Mouse (Mus musculus): ENCODE measurements at regions not wholly inside any gene's neighbourhood (a gene's known extent, or its start where the extent isn't known, plus 50 kb on each side); places are given as distances from the start of the nearest gene placed in this dataset.

DNA sequence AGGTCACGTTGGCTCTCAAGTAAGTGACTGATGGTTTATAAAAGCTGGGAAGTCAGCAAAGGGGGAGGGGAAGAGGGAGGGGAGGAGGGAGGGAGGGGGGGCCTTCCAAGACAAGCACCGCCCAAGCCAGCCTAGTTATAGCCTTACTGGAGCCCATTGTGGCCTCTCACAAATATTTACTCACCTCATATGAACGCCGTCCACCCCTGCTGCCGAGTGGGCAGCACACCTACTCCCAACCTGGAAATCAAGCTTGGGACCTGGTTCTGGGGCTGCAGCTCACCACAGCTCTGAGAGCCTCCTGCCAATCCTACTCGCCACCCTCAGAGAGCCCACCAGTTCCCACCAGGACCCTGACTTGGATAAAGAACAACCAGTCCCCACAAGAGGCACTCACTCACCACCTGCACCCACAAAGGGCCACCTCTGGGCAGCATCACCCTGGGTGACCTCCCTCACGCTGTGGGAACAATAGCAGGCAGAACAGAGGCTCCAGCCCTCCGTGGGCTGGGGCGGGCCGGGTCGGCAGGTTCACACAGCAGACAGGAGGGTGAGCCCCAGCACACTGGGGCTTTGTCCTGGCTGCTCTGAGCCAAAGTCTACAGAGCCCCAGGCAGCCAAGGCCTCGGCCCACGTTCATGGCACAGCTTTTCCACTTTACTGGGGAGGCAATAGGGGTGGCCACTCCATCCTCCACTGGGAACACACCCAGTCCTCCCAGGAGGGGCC is 171.8 kb downstream of the Bcl11b start:
- in situ Hi-C loops (cut with MboI, MseI) = no loop called here

DNA sequence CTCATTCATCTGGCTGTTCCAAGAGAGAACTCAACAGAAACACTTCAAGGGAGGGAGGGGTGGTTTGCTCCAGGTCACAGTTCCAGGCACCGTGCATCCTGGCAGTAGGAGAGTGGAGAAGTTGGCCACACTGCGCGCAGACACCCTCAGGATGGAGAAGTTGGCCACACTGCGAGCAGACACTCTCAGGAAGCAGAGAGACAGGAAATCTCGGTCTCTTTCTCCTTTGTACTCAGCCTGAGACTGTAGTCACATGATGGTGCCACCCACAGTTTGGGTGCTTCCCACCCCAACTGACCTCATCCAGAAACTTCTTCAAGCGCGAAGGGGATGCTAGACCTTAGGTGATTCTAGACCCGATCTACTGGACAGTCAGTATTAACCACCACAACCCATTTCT is 170.4 kb downstream of the Bcl11b start:
- in situ Hi-C loops (cut with MboI, MseI) = no loop called here

DNA sequence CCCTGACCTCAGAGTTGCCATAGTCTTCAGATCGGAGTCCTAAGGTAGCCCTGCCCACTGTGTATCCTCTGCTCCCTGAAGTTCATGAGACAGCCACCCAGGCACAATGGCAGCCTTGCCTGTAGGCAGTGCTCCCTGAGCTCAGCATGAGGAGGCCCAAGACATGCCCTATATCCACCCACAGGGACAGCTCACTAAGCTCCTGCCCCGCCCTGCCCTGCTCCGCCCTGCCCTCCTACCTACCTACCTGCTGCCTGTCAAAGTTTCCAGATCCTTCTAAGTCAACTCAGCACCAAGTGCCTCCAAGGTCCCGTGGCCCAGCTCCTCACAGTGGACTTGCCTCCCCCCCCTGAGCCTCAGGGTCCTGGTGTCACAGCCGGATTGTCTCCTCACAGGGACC is 168.9 kb downstream of the Bcl11b start:
- in situ Hi-C loops (cut with MboI, MseI) = no loop called here

DNA sequence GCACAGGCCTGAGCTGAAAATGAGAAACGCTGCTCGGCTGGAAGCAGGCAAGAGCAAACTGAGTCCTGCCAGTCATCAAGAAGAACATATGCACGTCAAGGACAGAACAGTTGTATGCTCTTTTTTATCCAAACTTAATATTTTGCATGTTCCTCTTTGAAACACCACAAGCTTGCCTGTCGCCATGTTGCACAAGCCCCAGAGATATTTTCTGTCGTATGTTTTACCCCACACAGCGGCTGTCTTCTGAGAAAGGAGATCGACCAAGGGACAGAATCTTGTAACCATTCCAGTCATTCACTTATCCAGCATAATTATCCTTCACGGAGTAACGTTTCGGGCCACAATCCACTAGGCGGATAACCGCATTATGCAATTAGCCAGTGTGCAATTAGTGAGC is 165.7 kb downstream of the Bcl11b start:
- in situ Hi-C loops (cut with MboI, MseI) = no loop called here

DNA sequence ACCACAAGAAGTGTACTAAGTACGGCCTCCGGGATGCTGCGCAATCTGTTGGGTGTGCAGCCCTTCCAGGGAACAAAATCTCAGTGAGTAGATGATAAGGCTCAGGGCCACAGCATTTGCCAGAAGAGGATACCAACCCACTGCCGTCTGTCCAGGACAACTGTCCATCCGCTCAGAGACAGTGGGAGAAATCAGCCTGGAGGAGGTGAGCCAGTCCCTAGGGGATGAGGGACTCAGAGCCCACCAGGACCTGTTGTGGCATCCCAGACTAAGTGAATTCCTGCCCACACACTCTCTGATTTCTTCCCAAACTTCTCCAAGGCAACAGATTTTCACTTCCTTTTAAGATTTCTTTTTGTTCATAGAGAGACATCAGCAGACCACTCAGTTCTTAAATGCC is 158.8 kb downstream of the Bcl11b start:
- in situ Hi-C loops (cut with MboI, MseI) = no loop called here

DNA sequence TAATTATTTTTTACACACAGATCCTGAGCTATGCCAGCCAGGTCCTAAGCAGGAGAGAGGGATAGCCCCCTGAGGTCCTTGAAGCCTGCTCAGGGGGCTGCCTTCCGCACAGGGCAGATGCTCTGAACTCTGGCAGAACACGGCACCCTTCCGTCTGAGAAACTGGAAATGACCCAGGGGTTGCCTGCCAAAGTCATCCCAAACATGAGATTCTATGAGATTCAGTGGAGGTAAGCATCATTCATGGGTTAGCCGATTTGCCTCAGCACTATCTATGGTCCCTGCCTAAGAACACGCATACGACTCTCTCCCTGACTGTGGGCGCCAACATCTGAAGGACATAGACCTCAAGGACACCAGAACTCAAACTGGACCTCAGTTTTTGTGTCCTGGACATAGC is 152.8 kb downstream of the Bcl11b start:
- in situ Hi-C loops (cut with MboI, MseI) = no loop called here

DNA sequence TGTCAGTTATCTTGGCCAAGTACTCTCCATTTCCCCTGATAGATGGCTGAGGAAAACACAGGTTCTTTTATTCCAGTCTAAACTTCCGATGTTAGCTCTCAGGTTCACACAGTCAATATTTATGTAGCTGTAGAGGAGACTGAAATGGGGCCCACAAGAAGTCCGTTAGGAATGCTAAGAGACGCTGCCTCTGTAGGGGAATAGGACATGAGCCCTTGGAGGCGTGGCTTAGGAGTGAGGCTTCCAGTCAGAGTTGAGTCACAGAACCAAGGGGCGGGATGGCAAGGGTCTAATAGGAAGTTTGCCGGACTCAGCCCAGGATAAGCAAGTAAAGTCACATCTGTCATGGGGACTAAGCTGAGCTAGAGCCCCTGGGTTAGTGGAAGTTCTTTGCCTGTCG is 150.5 kb downstream of the Bcl11b start:
- in situ Hi-C loops (cut with MboI, MseI) = no loop called here

DNA sequence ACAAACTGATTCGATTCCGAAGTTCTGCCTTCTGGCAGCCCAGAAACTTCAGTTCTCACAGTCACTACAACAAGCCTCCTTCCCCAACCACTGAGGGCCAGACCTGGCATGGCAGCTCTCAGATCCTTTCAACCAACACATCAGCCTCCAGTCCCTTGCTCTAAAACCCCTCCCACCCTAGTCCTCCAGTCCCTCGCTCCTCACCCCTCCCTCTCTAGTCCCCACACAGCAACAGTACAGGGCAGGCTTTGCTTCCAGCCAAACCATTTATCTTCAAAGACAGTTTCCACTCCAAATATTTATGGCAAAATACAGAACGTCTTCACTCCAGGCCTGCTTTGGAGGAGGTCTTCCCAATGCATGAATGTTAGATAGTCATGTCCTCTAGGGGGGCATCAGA is 147.9 kb downstream of the Bcl11b start:
- in situ Hi-C loops (cut with MboI, MseI) = no loop called here

DNA sequence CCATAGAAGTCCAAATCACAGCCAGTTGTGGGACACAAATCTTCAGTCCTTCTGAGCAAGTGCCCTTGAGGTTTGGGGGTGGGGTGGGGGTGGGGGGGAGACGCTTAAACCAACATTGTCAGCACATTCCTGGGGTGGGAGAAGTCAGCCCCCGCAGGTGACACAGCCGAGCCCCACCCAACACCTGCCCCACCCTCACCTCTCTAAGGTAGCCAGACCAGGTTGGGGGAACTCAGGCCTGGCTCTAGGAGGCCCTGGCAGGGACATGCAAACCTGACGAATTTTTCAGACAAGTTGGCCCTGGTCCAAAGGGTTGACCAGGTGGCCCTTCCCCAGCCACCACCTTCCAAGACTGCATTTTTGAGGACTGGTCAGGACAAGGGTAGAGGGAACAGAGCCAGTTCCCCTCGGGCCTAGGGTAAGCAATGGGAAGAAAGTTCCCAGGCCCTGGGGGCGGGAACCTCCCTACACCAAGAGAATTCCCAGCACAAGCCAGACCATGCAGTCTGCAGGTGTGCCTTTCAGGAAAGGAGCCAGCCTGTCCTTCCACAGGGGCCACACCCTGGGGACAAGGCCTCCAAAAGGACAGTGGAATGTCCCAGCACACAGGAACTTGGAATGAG is 146.9 kb downstream of the Bcl11b start:
- in situ Hi-C loops (cut with MboI, MseI) = no loop called here

DNA sequence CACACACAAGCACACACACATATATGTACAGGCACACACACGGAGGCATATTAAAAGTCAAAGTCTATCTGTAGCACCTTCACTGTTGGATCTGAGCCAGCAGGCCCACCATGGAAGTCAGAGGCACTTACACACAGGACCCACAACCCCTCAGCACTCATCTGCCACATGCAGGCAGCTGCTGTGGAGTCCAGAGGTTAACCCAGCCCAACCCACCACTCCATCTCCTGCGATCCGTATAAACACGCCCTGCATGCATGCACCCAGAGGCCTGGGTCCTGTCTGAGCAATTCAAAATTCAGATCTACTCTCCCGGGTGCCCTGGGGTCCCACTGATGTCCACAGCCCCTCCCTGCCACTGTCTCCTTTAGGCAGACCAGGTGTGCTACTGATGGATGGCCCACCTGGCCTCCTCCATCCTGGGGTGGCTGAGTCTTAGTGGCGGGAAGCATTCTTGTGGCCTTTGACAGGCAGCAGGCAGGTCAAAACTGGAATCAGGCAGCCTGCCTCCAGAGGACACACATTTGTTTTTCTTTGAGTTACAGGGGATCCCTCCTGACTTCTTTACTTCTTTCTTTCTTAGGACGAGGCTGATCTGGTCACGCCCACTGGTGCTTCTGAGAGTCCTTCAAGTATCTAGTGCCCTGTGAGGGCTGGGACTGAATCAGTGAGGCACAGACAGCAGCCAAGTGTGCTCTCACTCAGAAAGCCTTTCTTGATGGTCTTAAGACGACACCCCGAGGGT is 144.7 kb downstream of the Bcl11b start:
- in situ Hi-C loops (cut with MboI, MseI) = no loop called here

DNA sequence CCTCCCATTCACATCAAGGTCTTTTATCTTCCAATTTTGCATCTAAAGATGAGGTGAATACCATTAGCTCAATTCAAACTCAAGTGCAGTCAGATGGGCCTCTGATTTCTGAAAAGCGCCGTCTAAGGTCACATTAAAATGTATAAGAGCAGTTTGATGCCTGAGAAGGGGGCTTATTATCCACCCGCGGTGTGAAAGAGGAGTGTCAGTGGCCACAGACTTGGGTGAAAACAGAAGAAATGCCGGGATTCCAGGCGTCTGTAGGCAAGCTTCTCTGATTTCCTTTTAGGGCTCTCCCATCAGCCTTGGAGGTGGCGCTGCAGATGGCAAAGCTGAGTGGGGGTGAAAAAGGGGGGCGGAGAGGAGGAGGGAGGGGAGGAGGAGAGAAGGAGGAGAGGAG is 143.7 kb downstream of the Bcl11b start:
- in situ Hi-C loops (cut with MboI, MseI) = no loop called here

DNA sequence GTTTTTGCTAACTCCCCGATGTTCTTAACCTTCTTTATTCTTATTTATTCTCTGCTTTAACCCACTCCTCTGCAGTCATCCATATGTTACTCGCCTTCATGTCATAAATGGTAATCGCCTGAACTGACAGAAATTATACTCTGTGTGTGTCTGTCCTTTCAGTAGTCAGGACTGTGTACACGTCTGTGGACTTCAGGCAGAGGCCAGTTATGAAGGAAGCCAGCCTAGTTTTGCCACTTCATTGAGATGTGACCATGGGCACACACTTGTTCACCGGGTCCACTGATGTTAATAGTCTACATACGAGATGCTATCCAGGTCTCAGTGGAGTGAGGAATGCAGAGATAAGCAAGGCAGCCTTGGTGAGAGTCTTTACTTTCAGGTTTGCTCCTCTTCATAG is 143.0 kb downstream of the Bcl11b start:
- in situ Hi-C loops (cut with MboI, MseI) = no loop called here
